Mouse (Mus musculus) C2C12 (cell line): Measurements from ENCODE around the gene Izumo1. TPM values are rescaled to one million over a fixed set of nuclear protein-coding genes. Genes with fewer than 3 reads are reported as not detected.

Experiments used
- H3K27me3 ChIP-seq: one replicate; pipeline ENCODE4 v1.6.1; 2011; ENCODE audit not compliant: control insufficient read depth, insufficient read depth, insufficient read length
- H3K36me3 ChIP-seq: one replicate; pipeline ENCODE4 v1.6.1; 2011; ENCODE audit not compliant: control insufficient read depth, insufficient read depth
- H3K4me3 ChIP-seq: one replicate; pipeline ENCODE4 v1.5.1; 2011; ENCODE audit warnings: mild to moderate bottlenecking, control low read depth; ENCODE audit not compliant: poor library complexity, insufficient read depth, severe bottlenecking
- H3K79me2 ChIP-seq: one replicate; pipeline ENCODE4 v1.6.1; 2011; ENCODE audit not compliant: control insufficient read depth, insufficient read depth
- H3K79me3 ChIP-seq: one replicate; pipeline ENCODE4 v1.6.1; 2011; ENCODE audit warnings: low read depth, control low read depth
- H3ac ChIP-seq: one replicate; pipeline ENCODE3; 2011; ENCODE audit warnings: low read depth; ENCODE audit not compliant: control insufficient read depth, insufficient read length
- CEBPB ChIP-seq: IDR thresholded peaks from one replicate; pipeline ENCODE4 v1.6.1; 2011; ENCODE audit warnings: low read depth, mild to moderate bottlenecking, control low read depth, moderate library complexity
- CTCF ChIP-seq: IDR thresholded peaks from one replicate; pipeline ENCODE4 v1.5.1; 2011; ENCODE audit not compliant: control insufficient read depth, insufficient read depth, insufficient read length
- FOSL1 ChIP-seq: IDR thresholded peaks from one replicate; pipeline ENCODE4 v1.8.0; 2011; ENCODE audit warnings: mild to moderate bottlenecking, low read length; ENCODE audit not compliant: poor library complexity, insufficient read depth, severe bottlenecking
- MAX ChIP-seq: IDR thresholded peaks from one replicate; pipeline ENCODE4 v1.6.1; 2011; ENCODE audit warnings: mild to moderate bottlenecking, control low read depth
- MYOD1 ChIP-seq: IDR thresholded peaks from one replicate; pipeline ENCODE4 v1.6.1; 2011; ENCODE audit warnings: low read depth; ENCODE audit not compliant: control insufficient read depth, insufficient read length
- MYOG ChIP-seq: IDR thresholded peaks from one replicate; pipeline ENCODE4 v1.6.1; 2011; ENCODE audit not compliant: control insufficient read depth, insufficient read length; ENCODE audit errors: extremely low read depth
- USF1 ChIP-seq: IDR thresholded peaks from one replicate; pipeline ENCODE4 v1.6.1; 2011; ENCODE audit warnings: low read depth, mild to moderate bottlenecking, control low read depth, moderate library complexity
- polyA plus RNA-seq: library from polyadenylated mRNA; unstranded; fragments of >200 nt; fragmentation: generic; extraction: Trizol; gene quantifications from one replicate; pipeline ENCODE4 v1.2.1, GENCODE M21; 2012; ENCODE audit warnings: missing spikeins

Gene Izumo1
- polyA plus RNA-seq, 1 experiment: not detected

DNA sequence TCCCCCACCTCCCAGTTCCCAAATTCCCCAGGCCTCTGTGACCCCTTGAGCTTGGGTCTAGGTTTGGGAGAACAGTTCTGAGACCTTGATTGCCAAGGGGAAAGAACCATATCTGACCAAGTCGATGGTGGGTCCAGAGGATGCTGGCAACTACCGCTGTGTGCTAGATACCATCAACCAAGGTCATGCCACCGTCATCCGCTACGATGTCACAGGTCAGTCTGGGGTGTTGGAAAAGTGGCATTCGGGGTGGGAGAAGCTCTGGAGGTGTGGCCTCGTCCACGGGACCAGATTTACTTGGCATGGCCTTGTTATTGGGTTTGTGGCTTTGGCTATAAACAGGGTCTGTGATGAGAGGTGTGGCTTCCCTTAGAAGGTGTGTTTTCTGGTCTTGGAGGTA lies 3.9 kb downstream of the Izumo1 start:
- no peak overlapping the region for H3K4me3 ChIP-seq
- H3K36me3 ChIP-seq: no peaks in the 10 kb centered on the region
- H3K79me3 ChIP-seq: no peaks in the 10 kb centered on the region
- H3ac ChIP-seq: no peak overlapping the region
- no peak for TF ChIP-seq CEBPB
- TF ChIP-seq USF1: no peak
- TF ChIP-seq MYOG: no peak
- no peak for TF ChIP-seq CTCF
- no peak for TF ChIP-seq FOSL1
- no peak for TF ChIP-seq MAX
- TF ChIP-seq MYOD1: no peak
- no peaks in the 10 kb centered on the region for H3K79me2 ChIP-seq
- peaks cover 10% of the 10 kb centered on the region for H3K27me3 ChIP-seq

DNA sequence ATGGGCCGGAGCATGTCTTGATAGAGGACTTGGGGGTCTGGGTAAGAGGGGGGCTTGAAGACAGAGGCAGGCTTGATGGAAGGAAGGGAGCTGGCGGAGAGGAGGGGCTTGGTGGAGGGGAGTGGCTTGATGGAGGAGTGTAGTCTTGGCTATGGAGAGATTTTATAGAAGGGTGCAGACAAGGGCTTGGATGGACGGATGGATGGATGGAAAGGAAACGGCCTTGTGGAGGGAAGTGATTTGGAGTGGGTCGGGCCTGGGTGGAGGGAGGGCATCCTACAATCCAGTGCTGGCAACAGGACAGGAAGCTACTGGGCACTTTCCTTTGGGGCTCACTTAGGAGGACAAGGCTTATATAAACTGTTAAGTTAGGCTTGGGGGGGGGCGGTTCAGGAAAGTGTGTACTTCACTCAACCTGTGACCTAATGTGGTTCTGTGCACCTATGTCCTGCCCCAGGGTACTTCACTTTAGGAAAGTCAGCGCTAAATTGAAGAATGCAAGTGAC lies 5.0 kb downstream of the Izumo1 start:
- Histone ChIP-seq H3K79me2 (no peaks in the 10 kb centered on the region), H3K79me3 (no peaks in the 10 kb centered on the region), H3K27me3 (peaks cover 10% of the 10 kb centered on the region), H3K4me3 (no peak overlapping the region), H3K36me3 (no peaks in the 10 kb centered on the region), H3ac (no peak overlapping the region)
- no peak for TF ChIP-seq MYOG
- TF ChIP-seq MYOD1: no peak
- no peak for TF ChIP-seq CTCF
- no peak for TF ChIP-seq USF1
- TF ChIP-seq FOSL1: no peak
- no peak for TF ChIP-seq MAX
- TF ChIP-seq CEBPB: no peak

DNA sequence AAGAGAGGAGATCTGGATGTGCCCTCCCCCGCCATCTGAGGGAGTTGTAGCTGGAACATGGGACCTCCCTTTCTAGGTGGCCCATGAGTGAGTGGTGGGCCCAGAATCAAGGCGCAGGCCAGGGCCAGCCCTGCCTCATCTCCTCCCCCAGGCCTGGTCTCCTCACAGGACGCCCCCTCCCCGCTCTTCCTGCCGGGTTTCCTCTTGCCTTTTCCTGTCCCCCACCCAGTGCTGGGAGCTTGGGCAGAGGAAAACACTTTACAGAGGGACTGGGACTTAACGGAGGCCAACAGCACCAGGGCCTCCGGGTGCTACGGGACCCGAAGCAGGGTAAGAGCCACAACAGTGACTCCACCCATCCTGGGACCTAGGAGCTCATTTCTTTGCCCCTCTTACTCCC lies 5.7 kb downstream of the Izumo1 start, which contains the start of gene Rasip1:
Gene Rasip1 (plus strand): TSS at position 228 of the 400 bp plus-strand sequence.
- no peaks in the 10 kb centered on the region for H3K79me2 ChIP-seq
- no peak within 1 kb of the TSS for H3K4me3 ChIP-seq
- H3K36me3 ChIP-seq: no peaks in the 10 kb centered on the region
- H3ac ChIP-seq: no peak within 1 kb of the TSS
- no peak for TF ChIP-seq CTCF
- TF ChIP-seq CEBPB: no peak
- TF ChIP-seq MAX: no peak
- no peak for TF ChIP-seq MYOG
- TF ChIP-seq MYOD1: no peak
- TF ChIP-seq FOSL1: no peak
- TF ChIP-seq USF1: no peak
- H3K79me3 ChIP-seq: no peaks in the 10 kb centered on the region
- H3K27me3 ChIP-seq: peaks cover 10% of the 10 kb centered on the region

DNA sequence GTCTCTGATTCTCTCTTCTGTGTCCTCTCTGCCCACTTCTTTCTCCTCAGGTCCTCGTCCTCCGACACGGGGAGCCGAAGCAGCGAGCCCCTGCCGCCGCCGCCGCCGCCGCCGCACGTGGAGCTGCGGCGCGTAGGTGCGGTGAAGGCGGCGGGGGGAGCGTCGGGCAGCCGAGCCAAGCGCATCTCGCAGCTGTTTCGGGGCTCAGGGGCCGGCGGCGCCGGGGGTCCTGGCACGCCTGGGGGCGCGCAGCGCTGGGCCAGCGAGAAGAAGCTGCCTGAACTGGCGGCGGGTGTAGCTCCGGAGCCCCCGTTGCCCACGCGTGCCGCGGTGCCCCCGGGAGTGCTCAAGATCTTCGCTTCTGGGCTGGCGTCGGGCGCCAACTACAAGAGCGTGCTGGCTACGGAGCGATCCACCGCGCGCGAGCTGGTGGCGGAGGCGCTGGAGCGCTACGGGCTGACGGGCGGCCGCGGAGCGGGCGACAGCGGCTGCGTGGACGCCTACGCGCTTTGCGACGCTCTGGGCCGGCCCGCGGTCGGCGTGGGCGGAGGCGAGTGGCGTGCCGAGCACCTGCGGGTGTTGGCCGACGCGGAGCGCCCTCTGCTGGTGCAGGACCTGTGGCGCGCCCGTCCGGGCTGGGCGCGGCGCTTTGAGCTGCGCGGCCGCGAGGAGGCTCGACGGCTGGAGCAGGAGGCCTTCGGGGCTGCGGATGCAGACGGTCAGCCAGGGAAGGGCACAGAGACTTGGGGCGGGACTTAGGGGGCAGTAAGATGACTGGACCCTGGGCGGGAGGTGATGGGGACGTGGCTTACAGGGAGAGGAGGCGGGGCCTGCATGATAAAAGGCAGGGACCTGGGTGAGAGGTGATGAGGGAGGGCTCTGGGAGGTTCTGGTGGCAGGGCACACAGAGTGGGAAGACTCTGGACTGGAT lies 7.0 kb downstream of the Izumo1 start:
- no peaks in the 10 kb centered on the region for H3K79me3 ChIP-seq
- H3K36me3 ChIP-seq: no peaks in the 10 kb centered on the region
- peaks cover 10% of the 10 kb centered on the region for H3K27me3 ChIP-seq
- H3K4me3 ChIP-seq: no peak overlapping the region
- H3K79me2 ChIP-seq: no peaks in the 10 kb centered on the region
- H3ac ChIP-seq: no peak overlapping the region
- TF ChIP-seq CTCF (peak; percentile 76), CEBPB (no peak)

DNA sequence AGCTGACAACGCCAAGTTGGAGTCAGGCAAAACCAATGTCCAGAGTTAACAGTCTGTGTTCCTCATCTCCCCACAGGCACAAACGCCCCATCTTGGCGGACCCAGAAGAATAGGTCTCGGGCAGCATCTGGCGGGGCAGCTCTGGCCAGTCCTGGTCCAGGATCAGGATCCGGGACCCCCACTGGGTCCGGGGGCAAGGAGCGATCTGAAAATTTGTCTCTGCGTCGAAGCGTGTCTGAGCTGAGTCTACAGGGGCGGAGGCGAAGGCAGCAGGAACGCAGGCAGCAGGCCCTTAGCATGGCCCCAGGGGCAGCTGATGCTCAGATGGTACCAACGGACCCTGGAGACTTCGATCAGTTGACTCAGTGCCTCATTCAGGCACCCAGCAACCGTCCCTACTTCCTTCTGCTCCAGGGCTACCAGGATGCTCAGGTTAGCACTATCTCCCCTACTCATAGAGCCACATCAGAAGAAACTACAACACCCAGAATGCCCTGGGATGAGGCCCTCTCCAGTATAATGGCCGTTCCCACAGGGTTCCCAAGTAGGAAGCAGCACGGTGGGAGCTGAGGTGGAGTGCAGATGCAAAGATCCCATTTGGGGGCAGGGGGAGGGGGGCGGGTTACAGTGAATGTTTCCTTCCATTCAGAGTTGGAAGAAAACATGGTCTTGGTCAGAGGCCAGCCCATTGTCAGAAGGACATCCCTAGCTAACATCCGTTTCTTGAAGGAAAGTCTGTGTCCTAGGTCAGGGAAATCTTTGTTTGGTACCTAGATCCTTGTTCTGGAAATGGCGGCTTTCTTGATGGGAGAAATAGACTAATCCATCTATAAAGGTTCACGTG lies 8.7 kb downstream of the Izumo1 start:
- Histone ChIP-seq H3K79me3 (no peaks in the 10 kb centered on the region), H3ac (no peak overlapping the region), H3K36me3 (no peaks in the 10 kb centered on the region), H3K27me3 (no peaks in the 10 kb centered on the region), H3K4me3 (no peak overlapping the region), H3K79me2 (no peaks in the 10 kb centered on the region)
- TF ChIP-seq CTCF (no peak), MAX (no peak), USF1 (no peak), FOSL1 (no peak), MYOG (no peak), MYOD1 (no peak), CEBPB (no peak)
